Mouse (Mus musculus) embryo, embryonic 10 days (tissue): ENCODE measurements around the gene Slc12a1.
A peak's percentile ranks its signal among the peaks of the same experiment; 100 is the strongest.

Source experiments
- DNase-seq: peaks from one replicate; pipeline ENCODE4 v3.0.0-alpha.2; 2015; ENCODE audit warnings: low spot score

Slc12a1 gene

GRCm38 (mm10) chr2:125254630-125255029 lies 102.3 kb downstream of the Slc12a1 start:
- no peak for DNase-seq

DNA sequence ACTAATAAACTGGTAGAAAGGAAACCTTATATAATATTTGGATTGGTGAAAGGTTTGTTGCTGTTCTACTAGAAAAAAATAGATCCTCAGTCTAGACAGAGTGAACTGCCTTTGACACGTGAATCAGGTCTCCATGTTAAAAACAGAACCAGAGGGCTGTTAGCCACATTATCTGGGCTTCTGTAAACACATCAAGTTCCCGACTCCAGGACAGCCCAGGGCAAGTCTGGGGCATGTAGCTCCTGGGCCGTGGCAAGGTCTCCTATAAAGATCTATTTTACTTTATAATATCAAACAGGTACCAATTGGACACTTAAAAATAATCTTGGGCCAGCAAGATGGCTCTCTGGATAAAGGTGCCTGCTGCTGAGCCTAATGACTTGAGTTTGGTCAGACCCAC lies 103.6 kb downstream of the Slc12a1 start:
- DNase-seq, result no peak

DNA sequence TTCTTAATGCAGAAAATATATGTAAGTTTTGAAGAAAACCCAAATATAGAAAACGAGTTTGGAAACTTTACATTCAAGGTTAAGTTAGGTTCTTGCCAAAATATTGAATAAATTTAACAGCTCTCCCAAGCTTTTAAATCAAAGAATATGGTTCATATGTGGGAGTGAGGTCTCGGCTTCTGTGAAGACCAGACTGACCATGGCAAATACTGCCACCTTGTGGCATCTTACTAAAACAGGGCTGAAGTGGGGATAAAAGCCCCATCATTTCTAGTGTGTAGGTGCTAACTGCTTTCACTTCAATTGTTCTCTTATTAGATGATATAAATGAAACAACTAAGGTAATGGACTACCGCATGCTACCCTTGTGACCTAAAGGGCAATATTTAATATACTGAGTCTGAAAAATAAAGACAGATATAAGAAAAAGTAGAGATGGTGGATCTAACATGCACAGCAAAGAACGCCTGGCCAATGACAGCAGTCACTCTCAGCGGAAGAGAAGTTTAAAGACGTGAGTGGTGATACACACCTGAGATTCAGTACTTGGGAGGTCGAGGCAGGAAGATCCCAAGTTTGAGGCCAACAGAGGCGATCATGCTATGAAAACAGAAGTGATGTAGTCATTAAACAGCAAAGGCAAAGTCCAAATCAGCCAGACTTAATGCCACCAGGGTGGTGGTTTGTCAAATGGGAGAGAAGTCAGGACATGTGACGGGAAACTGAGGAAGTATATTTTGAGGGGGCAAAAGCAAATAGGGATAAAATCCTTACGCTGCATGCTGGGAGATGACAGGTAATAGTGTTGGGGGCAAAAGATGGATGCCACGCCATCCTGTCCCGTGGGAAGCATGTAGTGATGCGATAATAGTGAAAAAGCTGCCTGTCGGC lies 107.2 kb downstream of the Slc12a1 start:
- DNase-seq, result peak; percentile 73

GRCm38 (mm10) chr2:125260326-125260725 lies 108.0 kb downstream of the Slc12a1 start:
- no peak for DNase-seq

GRCm38 (mm10) chr2:125263056-125263455 lies 110.8 kb downstream of the Slc12a1 start:
- peak; percentile 74 for DNase-seq

- no peak for DNase-seq
These were observed 111.4 kb downstream of the Slc12a1 start for GRCm38 (mm10) chr2:125263753-125264152.

DNA sequence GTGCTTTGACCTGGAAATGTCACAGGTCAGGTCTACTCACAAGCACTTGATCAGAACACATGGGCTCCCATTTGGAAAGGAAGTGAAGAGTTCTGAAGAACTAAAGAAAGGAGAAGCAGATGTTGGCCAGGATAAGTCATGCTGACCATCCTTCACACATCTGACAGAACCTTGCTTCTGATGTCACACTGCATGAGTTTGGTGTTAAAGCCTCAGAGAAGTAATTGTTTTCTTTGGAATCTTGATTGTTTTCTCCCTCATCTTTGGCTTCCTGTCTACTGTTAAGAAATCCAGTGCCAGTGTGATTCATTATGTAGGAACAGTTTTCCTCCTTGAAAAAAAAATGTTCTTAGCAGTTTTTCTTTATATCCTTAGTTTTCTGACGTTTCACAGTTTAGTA lies 116.6 kb downstream of the Slc12a1 start:
- peak; percentile 24 for DNase-seq

DNA sequence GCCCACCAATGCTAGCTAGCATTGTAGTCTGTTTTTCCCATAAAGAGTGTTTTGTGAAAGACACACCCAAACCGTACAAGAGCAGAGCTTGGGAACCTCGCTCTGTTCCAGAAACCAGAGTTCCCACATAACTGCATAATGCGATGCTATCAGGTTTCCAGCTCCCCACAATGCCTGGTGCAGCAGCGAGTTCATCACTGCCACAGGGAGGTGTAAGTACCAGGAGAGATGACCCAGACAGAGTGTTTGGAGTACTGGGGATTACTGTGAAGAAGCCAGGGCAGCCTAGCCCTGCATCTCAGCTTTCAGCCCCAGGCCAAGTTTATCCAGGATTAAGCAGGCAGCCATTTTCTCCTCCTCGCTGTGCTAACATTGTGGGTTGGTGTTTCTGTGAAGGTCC lies 123.3 kb downstream of the Slc12a1 start:
- peak; percentile 44 for DNase-seq

- no peak for DNase-seq
These were observed 124.4 kb downstream of the Slc12a1 start for GRCm38 (mm10) chr2:125276692-125277091.

GRCm38 (mm10) chr2:125278474-125278873 lies 126.2 kb downstream of the Slc12a1 start:
- DNase-seq, result no peak
